Mouse (Mus musculus) thymus, adult 2 months (tissue): ENCODE data around the gene Fkbp10. TPM values are rescaled to one million over a fixed set of nuclear protein-coding genes. Genes with fewer than 3 reads are reported as not detected.

ENCODE experiments used
- DNase-seq: peaks from one replicate; pipeline ENCODE4 v3.0.0; 2021
- H3K27ac ChIP-seq: fragments of 200-500 bp; 2 replicates; pipeline ENCODE4 v1.5.1; 2012; ENCODE audit warnings: low read length, control low read depth; ENCODE audit not compliant: control insufficient read depth, insufficient read depth
- H3K27me3 ChIP-seq: fragments of 200-500 bp; 2 replicates; pipeline ENCODE4 v1.6.1; 2012; ENCODE audit warnings: mild to moderate bottlenecking, low read length, moderate library complexity, mixed read lengths; ENCODE audit not compliant: control insufficient read depth, insufficient read depth
- H3K36me3 ChIP-seq: fragments of 200-500 bp; 2 replicates; pipeline ENCODE4 v1.6.1; 2012; ENCODE audit warnings: mild to moderate bottlenecking, low read length, moderate library complexity; ENCODE audit not compliant: control insufficient read depth, insufficient read depth
- H3K4me1 ChIP-seq: fragments of 200-500 bp; replicated peaks from 2 replicates; pipeline ENCODE4 v1.6.1; 2012; ENCODE audit warnings: low read length; ENCODE audit not compliant: control insufficient read depth, insufficient read depth
- H3K4me3 ChIP-seq: fragments of 200-500 bp; 2 replicates; pipeline ENCODE4 v1.5.1; 2012; ENCODE audit warnings: mild to moderate bottlenecking, low read length, control low read depth, moderate library complexity; ENCODE audit not compliant: control insufficient read depth, insufficient read depth
- CTCF ChIP-seq: fragments of 200-500 bp; IDR thresholded peaks from 2 replicates; pipeline ENCODE4 v1.5.1; 2012; ENCODE audit warnings: mild to moderate bottlenecking, control low read depth, low read length, moderate library complexity, borderline replicate concordance; ENCODE audit not compliant: control insufficient read depth, poor library complexity, insufficient read depth; ENCODE audit errors: extremely low read depth
- POLR2A ChIP-seq: fragments of 200-500 bp; IDR thresholded peaks from 2 replicates; pipeline ENCODE4 v1.6.1; 2012; ENCODE audit warnings: mild to moderate bottlenecking, low read length, control low read depth, moderate library complexity; ENCODE audit not compliant: control insufficient read depth, poor library complexity, insufficient read depth; ENCODE audit errors: extremely low read depth
- WGBS: fragments of 180-500 bp; shearing (Covaris S2); methylation state at CpG from one replicate; pipeline ENCODE4 v1.1.7; 2018; 5-methylcytosine and 5-hydroxymethylcytosine counted together
- polyA plus RNA-seq: library from polyadenylated mRNA; depleted of rRNA; stranded (reverse); fragments of >200 nt; gene quantifications from 2 replicates; pipeline ENCODE4 v1.2.3, GENCODE M21; 2012

Gene Fkbp10
- polyA plus RNA-seq, 1 experiment = 9.5 TPM

DNA sequence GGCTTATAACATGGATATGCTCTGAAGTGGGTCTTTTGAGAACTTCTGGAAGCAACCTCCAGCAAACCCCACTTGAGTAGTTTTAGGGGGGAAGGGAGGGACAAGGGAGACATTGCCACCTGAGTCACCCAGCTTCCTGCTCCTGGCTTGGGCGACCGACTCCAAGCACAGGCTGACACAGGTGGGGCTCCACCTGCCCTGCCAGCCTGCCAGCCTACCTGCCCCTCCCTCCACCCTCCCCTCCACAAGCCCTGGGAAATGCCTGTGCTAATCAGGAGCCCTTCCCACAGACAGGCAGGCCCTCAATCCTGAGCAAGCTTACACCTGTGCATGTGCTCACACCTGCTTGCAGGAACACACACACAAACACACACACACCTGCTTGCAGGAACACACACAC, 12.8 kb upstream of the Fkbp10 start:
- no peak for DNase-seq
- H3K27me3 ChIP-seq = no peaks in the 10 kb centered on the region
- H3K27ac ChIP-seq = no peak overlapping the region
- no peaks in the 10 kb centered on the region for H3K36me3 ChIP-seq
- TF ChIP-seq CTCF (no peak), POLR2A (no peak)
- WGBS = 52% methylated on average over 2 of the region's 2 CpGs
- H3K4me1 ChIP-seq = peaks cover 44% of the 10 kb centered on the region
- H3K4me3 ChIP-seq = no peak overlapping the region

GRCm38 (mm10) chr11:100403445-100404134, 11.9 kb upstream of the Fkbp10 start:
- WGBS = 92% methylated on average over 10 of the region's 10 CpGs
- Histone ChIP-seq H3K27ac (no peak overlapping the region), H3K4me1 (peaks cover 49% of the 10 kb centered on the region)

GRCm38 (mm10) chr11:100404456-100405074, 10.9 kb upstream of the Fkbp10 start:
- no peak overlapping the region for H3K27ac ChIP-seq
- no peaks in the 10 kb centered on the region for H3K36me3 ChIP-seq
- 94% methylated on average over 3 of the region's 3 CpGs for WGBS
- TF ChIP-seq POLR2A = no peak
- TF ChIP-seq CTCF = no peak
- DNase-seq = no peak
- H3K4me3 ChIP-seq = no peak overlapping the region
- H3K27me3 ChIP-seq = no peaks in the 10 kb centered on the region
- H3K4me1 ChIP-seq = peaks cover 53% of the 10 kb centered on the region

More at GRCm38 (mm10) chr11:100403445-100404134, 11.9 kb upstream of the Fkbp10 start:
- no peak for DNase-seq
- TF ChIP-seq POLR2A = no peak
- TF ChIP-seq CTCF = no peak
- no peaks in the 10 kb centered on the region for H3K27me3 ChIP-seq
- H3K36me3 ChIP-seq = no peaks in the 10 kb centered on the region
- no peak overlapping the region for H3K4me3 ChIP-seq

DNA sequence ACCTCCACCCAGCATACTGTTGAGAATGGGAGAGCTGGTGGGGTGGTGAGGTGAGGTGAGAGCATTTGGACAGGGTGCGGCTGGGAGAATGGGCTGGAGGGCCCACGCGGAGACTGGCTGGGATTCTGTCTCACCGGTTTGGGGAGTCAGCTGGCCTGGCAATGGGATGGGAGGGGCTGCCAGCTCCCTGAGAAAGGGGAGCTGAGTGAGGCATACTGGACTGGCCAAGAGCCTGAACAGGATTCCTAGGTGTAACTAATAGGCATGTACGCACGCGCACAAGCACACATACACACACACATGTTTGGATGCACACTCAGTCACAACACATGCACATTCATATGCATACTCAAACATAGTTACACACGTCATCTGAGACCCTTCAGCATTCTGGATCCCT, 9.2 kb upstream of the Fkbp10 start:
- no peak overlapping the region for H3K4me3 ChIP-seq
- H3K27ac ChIP-seq = no peak overlapping the region
- WGBS = 94% methylated on average over 8 of the region's 8 CpGs
- no peaks in the 10 kb centered on the region for H3K36me3 ChIP-seq
- TF ChIP-seq POLR2A (no peak), CTCF (no peak)
- no peak for DNase-seq
- no peaks in the 10 kb centered on the region for H3K27me3 ChIP-seq
- H3K4me1 ChIP-seq = peaks cover 62% of the 10 kb centered on the region

DNA sequence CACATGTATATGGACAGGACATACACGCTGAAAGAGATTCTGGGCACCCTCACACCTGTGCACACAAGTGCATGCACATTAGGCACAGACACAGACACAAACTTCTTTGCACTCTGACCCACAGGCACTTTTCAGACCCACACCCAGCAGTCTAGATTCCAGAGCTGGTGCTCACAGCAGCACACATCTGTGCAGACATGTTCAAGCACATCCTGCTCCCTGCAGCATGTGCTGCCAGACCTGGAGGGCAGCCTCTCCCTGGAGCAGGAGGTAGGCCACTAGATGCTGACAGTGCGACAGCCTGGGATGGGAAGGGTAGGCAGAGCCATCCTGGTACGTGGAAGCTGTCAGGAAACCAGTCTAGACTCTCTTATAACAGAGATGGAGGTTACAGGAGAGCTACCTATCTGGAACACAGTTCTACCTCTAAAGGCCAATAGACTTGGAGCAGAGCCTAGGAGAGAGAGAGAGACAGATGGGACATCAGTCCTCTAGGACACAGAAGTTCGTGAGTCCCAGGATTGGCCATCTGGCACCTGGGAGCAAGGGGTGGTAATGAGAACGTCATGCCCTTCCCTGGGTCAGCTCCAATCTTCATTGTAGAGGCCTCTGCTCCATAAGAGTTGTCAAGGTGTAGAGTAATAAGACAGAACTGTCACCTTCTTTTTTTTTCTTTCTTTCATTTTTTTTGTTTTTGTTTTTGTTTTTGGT, 8.3 kb upstream of the Fkbp10 start:
- Histone ChIP-seq H3K27ac (peak overlapping the region; percentile 96), H3K4me1 (peaks cover 66% of the 10 kb centered on the region), H3K4me3 (no peak overlapping the region), H3K27me3 (no peaks in the 10 kb centered on the region), H3K36me3 (no peaks in the 10 kb centered on the region)
- DNase-seq = no peak
- WGBS = 91% methylated on average over 5 of the region's 5 CpGs
- TF ChIP-seq POLR2A (no peak), CTCF (no peak)

GRCm38 (mm10) chr11:100408076-100408834, 7.2 kb upstream of the Fkbp10 start:
- DNase-seq = peak; percentile 78
- 34% methylated on average over 10 of the region's 10 CpGs for WGBS
- Histone ChIP-seq H3K4me3 (no peak overlapping the region), H3K4me1 (peaks cover 67% of the 10 kb centered on the region), H3K36me3 (no peaks in the 10 kb centered on the region), H3K27me3 (no peaks in the 10 kb centered on the region), H3K27ac (peak overlapping the region; percentile 96)
- TF ChIP-seq CTCF (peak; percentile 63; the same call in 1 of the 2 replicates), POLR2A (peak; percentile 43; the same call in 1 of the 2 replicates)
